Mouse (Mus musculus) lung, adult 18-20 months (tissue): Measurements from ENCODE around the gene Kifc3.
"Not testable (repeated sequence)": the region's sequence is repeated elsewhere in the genome, so short reads cannot be mapped to it uniquely, and the experiment has no call there.

Experiments
- DNase-seq, 2 experiments: peaks; one replicate each; pipeline ENCODE4 v3.0.0; 2022; ENCODE audit warnings: mixed read lengths in 2 of 2

Kifc3 gene

GRCm38 (mm10) chr8:95202649-95203275, at the start of gene Kifc3:
Gene Kifc3 (minus strand): TSS chr8:95202812.
- DNase-seq, result no peak

- no peak for DNase-seq
Measured at GRCm38 (mm10) chr8:95252056-95252455, 49.4 kb upstream of the Kifc3 start.

- no peak for DNase-seq
Measured at GRCm38 (mm10) chr8:95249847-95250246, 47.2 kb upstream of the Kifc3 start.

DNA sequence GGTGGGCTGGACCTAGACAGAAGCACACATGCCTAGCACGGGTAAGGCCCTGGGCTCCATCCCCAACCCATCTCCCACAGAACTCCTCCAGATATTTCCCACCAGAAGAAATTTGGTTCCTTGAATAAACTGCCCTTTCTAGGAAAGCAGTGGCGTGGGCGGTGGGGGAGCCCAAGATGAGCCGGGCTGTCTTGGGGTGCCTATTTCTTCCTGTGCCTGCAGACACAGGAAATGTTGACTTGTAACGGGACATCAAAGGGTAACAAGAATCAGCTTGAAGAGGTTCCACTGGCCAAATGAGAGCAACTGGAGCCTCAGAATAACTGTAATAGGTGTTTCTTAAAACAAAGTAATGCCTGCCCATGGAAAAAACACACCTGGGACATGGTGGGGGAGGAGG, 44.7 kb upstream of the Kifc3 start:
- DNase-seq, result no peak

- DNase-seq, result peak; percentile 30 to 58
Measured at GRCm38 (mm10) chr8:95245180-95245579, 42.6 kb upstream of the Kifc3 start.

DNA sequence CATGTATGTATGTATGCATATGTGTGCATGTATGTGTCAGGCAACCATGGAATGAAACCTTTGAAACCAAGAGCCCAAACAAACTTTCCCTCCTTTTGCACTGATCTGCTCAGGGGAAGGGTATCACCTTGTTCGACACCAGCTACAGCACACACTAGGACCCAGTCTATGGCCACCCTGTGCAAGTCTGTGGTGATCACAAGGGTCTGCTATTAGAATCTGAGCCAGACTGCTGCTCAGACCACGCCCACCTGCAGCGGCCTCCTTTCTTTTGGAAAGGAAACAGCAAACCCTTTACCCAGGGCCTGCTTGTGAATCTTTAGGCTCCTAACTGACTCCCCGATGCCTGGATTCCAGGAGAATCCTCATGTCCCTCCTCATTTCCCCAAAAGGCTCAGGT, 41.2 kb upstream of the Kifc3 start:
- DNase-seq, result no peak

DNA sequence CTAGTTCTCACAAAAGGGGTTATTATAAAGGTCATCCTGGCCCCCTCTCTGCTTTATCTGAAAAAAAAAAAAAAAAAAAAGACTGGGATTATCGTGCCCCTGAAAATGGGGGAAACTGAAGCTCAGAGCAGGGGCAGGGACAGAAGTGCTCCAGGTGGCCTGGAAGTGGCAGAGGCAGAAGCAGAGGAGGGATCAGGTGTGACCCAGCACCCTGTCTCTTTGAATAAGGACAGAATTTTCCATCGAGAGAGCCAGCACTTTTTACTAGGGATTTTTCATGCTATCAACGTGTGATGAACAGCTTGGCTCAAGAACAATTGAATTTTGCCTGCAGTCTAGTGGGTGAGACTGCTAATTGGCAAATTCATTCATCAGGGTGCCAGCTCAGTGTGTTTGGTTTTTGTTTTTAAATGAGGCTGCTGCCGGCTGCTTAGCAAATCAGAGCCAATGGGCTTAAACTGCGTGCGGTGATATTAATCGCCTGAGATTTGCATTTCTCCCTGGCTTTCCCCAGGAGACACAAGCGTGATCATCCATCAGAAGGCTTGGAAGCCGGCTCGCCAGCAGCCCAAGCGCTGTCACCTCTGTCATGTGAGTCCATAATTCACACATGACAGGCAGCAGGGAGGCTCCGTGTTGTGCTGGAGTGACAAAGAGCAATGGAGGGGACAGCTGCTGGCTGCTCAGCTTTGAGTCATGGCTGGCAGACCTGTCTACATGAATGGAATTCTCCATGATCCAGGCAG, 40.4 kb upstream of the Kifc3 start:
- no peak for DNase-seq

DNA sequence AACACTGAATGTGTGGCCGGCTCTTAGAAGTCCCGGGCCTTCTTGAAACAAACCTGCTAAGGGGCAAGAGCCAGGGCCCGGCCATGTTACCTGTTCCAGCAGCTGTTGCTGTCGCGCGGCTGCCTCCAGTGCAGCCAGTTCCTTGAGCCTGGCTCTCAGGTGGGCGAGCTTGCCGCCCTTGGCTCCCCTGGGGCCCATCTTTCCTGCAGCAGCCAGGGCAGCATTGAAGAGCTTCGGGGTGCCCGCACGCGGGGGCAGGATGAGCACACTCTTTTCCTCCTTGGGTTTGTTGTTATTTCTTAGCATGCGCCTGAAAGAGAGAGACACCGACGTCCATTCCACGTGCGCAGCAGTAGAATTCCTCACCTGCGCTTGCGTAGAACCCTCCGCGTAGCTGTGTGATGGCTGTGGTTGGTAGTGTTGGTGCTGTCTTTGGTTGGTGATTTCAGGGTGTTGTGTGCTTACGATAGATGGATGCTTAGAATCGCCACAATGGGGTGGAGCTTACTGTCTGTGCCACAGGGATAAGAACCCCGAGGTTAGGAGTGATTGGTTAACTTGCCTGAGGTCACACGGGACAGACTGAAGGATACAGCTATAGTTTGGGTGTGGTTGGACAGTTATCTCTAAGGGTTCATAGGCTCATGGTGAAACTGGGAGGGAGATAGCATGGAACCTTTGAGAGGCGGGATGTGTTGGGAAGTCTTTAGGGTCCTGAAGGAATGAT, 39.6 kb upstream of the Kifc3 start:
- DNase-seq, result no peak

DNA sequence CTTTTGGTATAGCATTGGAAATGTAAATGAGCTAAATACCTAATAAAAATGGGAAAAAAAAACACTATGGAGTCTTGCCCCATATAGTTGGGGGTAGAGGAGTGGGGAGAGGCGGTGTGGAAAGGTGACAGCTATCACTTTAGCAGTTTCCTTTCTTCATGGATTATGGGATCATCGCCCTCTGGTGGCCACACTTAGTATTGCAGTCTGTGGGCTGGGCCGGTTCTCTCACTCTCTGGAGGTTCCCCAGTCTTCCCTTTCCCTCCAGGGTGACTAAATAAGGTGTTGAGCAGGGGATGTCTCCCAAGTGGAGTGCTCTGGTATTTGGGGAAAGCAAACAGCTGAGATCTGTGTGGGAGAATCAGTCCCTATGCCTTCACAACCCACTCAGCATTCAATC, 33.1 kb upstream of the Kifc3 start:
- DNase-seq, result peak; percentile 62 to 67

- not testable (repeated sequence) for DNase-seq
Measured at GRCm38 (mm10) chr8:95230086-95230485, 27.5 kb upstream of the Kifc3 start.

DNA sequence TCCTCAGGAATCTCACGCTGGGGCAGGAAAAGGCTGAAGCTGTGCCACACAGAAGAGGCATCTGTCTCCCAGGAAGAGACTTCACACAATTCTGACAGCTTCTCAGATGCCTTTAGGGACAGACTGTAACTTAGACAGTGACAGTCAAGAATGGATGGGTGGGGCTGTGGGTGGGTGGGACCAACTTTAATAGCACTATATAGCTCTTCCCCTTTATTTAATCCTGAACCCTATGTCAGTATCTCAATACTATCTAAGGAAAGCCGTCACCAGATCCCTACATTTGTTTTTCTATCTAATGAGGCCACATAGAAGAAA, 24.5 kb upstream of the Kifc3 start:
- no peak for DNase-seq

DNA sequence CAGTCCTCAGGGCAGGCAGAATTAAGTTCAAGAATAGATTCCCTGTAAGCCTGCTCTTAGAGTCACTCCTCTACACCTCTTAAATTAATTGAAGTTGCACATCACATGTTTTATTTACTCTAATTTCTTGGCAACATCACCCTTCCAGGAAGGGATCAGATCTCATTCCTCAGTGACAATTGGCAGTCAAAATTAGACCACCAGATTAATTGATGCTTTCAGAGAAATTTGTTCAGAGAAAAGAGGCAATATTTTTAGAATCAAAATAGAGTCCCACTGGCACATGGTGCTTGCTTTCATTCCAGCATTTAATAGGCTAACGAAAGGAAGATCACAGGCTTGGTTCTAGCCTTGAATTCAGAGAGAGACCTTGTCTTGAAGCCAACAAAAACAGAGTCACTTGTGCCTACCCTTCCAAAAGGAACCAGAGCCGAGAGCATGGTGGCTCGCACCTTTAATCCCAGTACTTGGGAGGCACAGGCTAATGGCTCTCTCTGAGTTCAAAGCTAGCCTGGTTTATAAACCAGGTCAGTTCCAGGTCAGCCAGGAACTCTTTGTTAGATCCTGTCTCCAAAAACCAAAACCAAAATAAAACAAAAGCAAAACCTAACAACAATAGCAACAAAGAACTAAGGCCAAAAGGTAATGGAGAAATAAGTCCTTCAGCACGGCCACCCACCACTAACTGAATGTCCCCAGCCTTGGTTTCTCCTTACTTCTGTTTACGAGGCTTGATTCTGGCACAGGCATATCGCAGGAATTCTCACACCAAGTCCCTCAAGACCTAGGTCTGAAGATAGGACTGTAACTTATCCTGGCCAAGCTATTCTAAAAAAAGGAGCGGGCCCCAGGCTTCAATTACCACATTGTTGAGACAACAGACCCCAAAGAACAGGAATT, 23.9 kb upstream of the Kifc3 start:
- no peak for DNase-seq

DNA sequence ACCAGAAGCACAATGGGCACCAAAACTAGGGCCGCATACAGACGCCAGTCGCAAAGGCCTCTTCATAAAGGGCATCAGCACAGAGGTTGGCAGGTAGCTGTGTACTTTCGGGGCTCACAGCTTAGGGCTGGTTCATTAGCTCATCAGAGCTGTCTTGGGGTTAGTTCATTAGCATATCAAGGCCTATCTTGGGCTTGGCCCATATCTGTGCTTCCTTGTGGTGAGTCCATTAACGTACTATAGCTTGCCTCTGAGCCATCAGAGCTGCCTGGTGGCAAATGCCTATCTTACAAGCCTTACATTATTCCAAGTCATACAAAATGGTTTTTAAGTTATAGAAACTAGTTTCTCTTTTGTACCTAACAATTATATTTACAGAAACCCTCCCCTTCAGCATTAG, 21.4 kb upstream of the Kifc3 start:
- no peak for DNase-seq

DNA sequence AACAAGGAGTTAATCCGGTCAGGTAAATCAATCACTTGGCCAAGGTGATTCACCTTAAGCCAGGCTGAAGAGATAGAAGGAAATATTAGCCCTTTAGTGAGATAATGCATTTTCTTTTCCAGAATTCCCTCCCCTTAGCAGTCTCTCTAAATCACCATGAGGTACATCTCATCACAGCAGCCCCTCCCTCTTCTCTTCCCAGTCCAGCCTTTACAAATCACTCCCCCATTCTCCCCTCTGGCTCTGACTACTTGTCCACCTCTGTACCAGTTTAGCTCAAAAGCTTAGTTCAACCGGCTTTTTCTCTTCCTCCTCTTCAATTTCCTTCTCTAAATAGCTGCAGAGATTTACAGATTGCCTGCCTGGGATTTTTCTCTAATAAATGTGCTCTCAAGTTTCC, 18.4 kb upstream of the Kifc3 start:
- DNase-seq, result no peak

- peak in 1 of 2 experiments; percentile 35 for DNase-seq
Measured at GRCm38 (mm10) chr8:95220571-95220998, 18.0 kb upstream of the Kifc3 start.

GRCm38 (mm10) chr8:95219623-95220022, 17.0 kb upstream of the Kifc3 start:
- no peak for DNase-seq

DNA sequence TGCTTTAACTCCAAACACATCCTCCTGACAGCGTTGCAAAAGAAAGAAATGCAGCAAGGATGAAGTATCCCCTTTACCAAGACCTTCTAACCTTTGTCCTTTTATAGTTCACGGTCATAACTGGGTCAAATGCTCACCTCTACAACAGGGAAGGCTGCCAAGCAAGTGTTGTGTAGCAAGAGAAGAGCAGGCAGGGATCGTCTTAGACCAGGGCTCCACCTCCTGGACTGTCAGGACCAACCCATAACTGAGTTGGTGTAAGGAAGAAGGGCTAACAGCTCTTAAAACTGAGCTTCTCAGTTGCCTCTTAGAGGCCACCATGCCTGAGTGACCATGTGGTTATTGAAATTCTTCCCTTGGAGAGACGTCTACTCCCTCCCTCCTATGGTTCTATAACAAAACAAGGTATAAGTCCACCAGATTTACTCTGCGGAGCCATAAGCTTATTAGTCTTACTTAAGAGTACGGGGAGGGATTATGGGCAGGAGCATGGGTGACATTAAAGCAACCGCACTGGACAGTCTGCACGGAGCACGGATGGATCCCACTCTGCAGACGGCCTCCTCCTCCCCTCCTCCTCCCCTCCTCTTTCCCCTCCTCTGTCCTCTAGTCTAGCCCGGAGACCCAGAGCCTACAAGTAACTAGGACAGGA, 13.2 kb upstream of the Kifc3 start:
- DNase-seq, result no peak

- DNase-seq, result no peak
Measured at GRCm38 (mm10) chr8:95209924-95210323, 7.3 kb upstream of the Kifc3 start.

DNA sequence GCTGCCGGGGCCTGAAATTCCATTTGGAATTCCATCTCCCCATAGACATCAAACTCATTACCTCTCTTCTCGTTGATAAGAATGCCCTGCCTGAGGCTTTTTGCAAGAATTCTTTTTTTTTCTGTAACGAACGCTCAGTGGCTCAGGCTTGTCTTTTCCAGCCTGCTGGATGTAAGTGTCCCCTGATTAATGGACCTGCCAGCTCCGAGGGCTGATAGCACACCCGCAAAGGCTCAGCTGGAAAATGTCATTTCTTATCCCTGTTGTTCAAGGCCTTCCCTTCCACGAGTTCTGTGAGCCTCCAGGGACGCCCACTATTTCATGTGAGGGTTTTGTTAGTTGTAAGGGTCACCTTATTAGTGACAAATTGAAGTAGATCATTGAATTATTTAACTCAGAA, 3.3 kb upstream of the Kifc3 start:
- DNase-seq, result no peak

GRCm38 (mm10) chr8:95204039-95204380, 1.4 kb upstream of the Kifc3 start:
- DNase-seq, result peak; percentile 57 to 66

DNA sequence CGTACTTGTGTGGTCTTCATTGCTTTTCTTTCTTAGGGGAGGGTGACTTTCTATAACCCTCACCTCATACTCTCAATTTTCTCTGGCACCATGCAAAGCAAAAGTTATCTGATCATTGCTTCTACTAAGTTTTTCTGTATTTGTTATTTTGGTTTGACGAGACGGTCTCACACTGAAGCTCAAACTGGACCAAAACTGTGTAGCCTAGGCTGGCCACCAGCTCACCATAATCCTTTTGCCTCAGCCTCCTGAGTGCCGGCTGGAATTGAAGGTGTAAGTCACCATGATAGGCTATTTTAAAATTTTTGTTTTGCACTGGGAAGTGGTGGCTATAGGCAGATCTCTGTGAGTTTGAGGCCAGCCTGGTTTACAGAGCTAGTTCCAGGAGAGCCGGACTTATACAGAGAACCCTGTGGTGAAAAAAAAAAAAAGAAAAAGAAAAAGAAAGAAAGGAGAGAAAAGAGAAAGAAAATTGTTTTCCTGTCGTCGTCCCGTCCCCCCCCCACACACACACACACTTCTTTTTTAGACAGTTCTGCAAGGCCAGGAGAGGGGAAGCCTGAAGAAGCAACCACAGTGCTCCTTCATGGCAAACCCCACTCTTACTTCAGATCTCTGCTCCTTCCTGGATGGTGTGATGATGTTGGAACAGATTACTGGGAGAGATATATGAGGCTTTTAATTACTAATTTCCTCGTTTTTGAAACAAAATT, 870 bp upstream of the Kifc3 start:
- no peak for DNase-seq

GRCm38 (mm10) chr8:95202056-95202570, 499 bp downstream of the Kifc3 start:
- no peak for DNase-seq
